Mouse (Mus musculus): ENCODE measurements around the gene Meis3.

DNA sequence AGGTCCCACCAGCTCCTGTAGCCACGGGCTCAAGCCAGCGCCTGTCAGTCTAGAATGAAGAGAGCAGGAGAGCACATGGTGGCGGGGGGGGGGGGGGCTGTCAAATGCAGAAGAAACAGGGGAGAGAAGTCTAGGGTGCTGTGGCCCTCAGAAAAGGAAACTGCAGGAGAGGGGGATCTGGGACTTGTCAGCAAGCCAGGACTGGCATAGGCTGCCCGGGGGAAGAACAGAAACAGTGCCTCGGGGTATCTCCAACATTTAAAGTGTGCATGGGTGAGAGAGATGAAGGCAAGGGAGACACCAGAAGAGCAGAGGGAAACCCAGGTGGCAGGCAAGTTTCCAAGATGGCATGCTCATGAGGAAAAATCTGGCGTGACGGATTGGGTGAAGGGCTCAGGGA, 12.9 kb upstream of the Meis3 start:
- TF ChIP-seq POLR2A (IDR thresholded peaks at IDR 0.05; ENCODE audit: insufficient read depth, low read depth, low read length) = no peak
- TF ChIP-seq CTCF (IDR thresholded peaks at IDR 0.05) = no peak

All from heart, adult 2 months (tissue).